Mouse (Mus musculus): ENCODE results near the gene Lrrc3c.
A peak's percentile ranks its signal among the peaks of the same experiment; 100 is the strongest.
"Not testable (repeated sequence)": the region's sequence is repeated elsewhere in the genome, so short reads cannot be mapped to it uniquely, and the experiment has no call there.

Lrrc3c gene

DNA sequence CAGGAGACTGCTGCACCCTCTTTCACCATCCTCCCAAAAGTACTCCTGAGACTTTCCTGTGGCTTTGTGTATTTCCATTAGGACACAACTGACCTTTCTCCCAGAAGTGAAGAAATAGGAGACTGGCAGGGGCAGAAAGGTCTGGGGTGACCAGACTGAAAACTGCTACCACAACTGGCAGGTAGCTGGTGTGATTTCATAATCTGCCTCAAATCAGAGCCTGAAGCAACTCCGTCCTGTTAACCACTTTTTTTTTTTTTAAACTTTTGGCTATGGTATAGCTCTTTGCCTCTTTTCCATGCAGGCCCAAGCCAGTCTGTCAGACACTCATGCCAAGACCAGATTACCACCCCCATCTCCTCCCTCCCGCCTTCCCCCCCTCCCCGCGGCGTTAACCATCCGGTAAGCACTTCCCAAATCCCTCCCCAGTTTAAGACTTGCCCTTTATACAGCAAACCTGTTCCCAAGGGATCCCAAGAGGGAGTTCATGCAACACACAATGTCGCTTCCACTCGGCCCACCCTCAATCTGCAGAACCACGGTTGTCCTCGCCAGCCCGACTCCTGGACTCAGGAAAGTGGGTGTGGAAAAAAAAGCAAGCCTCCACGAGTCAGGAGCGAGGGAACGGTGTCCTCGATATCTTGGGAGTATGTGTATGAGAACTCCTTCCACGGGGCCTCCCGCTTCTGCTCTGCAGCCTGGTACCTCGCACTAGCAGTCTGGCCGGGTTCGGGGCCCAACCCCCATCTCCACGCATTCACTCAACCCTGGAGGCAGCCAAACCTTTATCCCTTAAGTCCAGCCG is 11.8 kb upstream of the Lrrc3c start:
- DNase-seq (ENCODE audit: low spot score) = no peak

GRCm38 (mm10) chr11:98586892-98587563 is 11.1 kb upstream of the Lrrc3c start, which contains the start of gene Ormdl3:
Gene Ormdl3, minus strand, starts transcription at chr11:98587368.
- DNase-seq (ENCODE audit: low spot score) = peak; percentile 97

GRCm38 (mm10) chr11:98587684-98588546 is 10.2 kb upstream of the Lrrc3c start:
- peak; percentile 80 for DNase-seq (ENCODE audit: low spot score)

DNA sequence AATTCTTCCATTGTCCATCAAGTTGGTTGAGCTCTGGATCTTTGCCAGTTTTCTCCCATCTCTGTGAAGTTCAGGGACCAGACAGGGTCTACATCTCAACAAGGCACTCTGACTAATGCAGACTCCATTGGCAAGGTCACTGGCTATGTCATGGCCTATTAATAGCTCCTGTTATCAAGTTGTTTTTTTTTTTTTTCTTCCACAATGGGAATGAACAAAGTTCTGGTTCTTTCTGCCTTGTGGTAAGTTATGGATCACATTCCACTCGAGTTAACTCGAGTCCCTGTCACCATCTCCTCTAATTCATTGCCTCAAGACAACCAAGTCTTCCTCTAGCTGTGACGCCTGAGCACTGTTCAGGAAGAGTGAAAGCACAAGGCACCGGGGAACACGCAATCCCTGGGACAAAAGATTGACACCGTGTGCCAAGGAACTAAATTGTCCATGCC is 9.2 kb upstream of the Lrrc3c start:
- peak; percentile 59 for DNase-seq (ENCODE audit: low spot score)

- DNase-seq (ENCODE audit: low spot score) = no peak
Measured at GRCm38 (mm10) chr11:98589306-98589705, 8.8 kb upstream of the Lrrc3c start.

GRCm38 (mm10) chr11:98590548-98591445 is 7.3 kb upstream of the Lrrc3c start:
- DNase-seq (ENCODE audit: low spot score) = no peak

GRCm38 (mm10) chr11:98595021-98595420 is 3.1 kb upstream of the Lrrc3c start:
- DNase-seq (ENCODE audit: low spot score) = no peak

DNA sequence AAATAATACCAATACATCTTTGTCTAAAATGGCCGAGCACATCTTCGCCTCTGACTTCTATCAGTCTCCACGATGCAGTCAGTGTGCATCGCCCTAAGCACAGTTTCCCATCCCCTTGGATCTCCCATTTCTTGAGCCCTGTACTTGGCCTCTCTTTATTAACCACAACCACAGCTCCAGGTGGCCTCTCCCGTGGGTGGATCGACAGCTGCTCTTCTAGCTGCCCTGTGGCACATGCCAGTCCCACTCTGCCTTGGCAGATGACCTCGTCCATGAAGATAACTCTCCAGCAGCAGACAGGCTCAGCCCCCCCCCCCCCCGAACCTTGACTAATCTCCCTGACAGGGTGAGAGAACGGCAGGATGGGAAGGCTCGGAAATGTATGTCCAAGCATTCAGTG is 2.6 kb upstream of the Lrrc3c start:
- DNase-seq (ENCODE audit: low spot score) = no peak

- no peak for DNase-seq (ENCODE audit: low spot score)
Measured at GRCm38 (mm10) chr11:98595955-98596354, 2.1 kb upstream of the Lrrc3c start.

DNA sequence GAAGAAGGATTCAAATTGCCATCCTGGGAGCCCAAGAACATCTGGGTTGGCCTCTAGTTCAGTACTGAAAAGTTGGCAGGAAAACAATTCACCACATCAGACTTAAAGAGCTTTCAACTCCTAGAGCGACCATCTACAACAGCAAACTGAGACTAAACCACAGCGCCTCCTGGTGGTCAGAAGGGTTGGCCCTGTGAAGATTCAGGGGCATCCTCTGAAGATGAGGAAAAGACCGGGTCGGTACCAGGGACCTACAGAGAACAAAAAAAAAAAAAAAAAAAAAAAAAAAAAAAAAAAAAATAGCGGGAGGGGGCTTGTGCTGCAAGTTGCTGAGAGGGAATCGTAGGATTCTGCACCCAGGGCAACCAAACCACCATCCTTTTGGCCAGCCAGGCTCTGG is 728 bp upstream of the Lrrc3c start:
- no peak for DNase-seq (ENCODE audit: low spot score)

DNA sequence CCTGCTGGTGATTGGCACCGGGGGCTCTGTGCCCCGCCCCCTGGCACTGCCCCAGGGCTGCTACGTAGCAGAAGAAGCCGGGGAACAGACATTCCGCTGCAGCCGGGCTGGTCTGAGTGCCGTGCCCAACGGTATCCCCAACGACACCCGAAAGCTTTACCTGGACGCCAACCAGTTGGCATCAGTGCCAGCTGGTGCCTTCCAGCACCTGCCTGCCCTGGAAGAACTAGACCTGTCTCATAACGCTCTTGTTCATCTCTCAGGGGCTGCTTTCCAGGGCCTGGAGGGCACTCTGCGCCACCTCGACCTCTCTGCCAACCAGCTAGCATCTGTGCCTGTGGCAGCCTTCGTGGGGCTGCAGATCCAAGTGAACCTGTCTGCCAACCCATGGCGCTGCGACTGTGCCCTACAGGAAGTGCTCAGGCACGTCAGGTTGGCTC is 780 bp downstream of the Lrrc3c start:
- peak; percentile 1 for DNase-seq (ENCODE audit: low spot score)

GRCm38 (mm10) chr11:98599291-98599690 is 1.2 kb downstream of the Lrrc3c start:
- no peak for DNase-seq (ENCODE audit: low spot score)

DNA sequence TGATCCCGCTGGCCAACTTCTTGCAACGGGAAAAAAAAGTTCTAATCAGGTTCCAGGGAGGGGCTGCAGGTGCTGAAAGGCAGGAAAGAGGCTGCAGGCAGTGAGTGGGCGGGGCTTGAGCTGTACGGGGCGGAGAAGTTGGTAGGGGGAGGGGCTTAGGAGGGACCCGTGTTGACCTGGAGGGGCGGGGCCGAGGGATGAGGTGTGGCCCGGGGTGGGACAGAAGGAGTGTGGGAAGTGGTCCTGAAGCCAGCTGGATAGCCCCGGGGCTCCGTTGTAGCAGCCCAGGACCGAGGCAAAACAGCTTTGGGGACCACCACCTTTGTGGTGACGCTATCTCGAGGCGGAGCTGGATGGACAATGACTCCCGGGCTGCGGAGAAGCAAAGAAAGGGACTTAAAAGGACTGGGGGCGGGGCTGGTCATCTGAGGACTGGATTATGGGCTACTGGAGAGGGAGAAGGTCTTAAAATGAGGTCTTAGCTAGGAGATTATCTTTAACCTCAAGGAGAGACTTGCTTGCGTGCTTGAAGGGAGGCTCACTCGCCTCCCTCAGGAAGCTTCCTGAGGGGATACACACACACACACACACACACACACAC is 4.1 kb downstream of the Lrrc3c start:
- DNase-seq (ENCODE audit: low spot score) = no peak

GRCm38 (mm10) chr11:98603953-98604352 is 5.9 kb downstream of the Lrrc3c start:
- no peak for DNase-seq (ENCODE audit: low spot score)

DNA sequence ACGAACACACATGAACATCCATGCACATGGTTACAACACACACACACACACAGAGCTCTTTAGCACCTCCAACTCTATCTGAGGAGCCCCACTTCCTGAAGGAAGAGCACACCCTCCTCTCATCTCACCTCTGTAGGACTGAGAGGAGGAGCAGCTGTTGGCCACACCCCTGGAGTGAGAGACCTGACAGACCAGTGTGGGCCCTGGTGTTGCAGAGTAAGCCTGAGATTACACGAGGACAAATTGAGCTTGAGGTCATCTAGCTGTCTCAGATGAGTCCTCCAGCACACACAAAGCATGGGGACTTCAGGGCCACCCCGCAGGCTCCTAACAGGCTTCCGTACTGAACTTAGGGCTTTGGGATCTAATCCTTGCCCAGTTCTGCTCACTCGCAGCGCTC is 6.8 kb downstream of the Lrrc3c start:
- DNase-seq (ENCODE audit: low spot score) = not testable (repeated sequence)

DNA sequence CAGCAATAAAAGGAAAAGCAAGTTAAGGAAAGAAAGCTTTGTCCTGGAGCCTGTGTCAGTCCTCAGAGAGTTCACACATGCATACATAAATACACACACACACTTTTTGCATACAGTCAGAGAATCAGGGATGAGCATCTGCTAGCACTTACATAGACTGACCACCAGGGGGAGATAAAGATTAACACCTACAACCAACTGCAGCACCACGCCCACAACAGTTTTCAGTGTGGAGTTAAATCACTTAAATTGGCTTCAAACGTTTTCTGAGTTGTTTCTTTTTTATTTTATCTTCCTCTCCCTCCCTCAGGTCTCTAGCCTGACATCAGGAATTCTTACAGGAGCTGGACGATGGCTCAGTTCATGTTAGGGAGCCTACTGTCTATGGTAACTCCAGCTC is 8.7 kb downstream of the Lrrc3c start:
- no peak for DNase-seq (ENCODE audit: low spot score)

DNA sequence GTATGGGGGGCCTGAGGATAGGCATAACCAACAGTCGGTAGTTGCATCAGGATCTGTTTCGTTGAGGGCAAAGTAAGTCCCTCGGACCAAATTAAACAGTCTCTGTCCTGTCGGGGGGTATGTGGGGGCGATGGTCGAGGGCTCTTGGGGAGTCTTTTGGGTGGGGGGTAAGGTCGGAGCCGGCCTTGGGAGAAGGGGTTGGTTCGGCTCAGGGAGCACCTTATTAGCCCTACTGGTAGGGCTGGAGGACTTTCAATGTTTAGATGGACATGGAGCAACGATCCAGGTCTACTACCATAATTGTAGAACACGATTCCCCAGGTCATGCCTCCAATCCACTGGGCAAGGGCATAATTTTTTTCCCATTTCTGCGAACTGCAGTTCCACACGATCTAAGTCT is 22.7 kb downstream of the Lrrc3c start:
- DNase-seq (ENCODE audit: low spot score) = no peak

DNA sequence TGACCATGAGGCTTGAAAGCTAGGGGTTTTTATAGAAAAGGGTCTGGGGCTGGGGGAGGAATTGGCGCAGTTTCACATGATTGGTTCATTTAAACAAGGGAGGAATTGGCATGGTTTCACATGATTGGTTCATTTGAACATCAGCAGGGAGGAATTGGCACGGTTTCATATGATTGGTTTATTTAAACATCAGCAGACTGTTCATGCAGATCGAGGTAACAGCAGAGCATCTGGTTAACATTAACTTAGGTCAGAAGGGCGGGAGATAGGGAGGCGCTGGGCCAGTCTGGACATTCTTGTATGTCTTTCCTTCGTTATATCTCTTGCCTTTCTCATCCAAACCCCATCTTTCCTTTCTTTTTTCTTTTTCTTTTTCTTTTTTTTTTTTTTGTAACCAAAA is 25.9 kb downstream of the Lrrc3c start:
- DNase-seq (ENCODE audit: low spot score) = not testable (repeated sequence)

DNA sequence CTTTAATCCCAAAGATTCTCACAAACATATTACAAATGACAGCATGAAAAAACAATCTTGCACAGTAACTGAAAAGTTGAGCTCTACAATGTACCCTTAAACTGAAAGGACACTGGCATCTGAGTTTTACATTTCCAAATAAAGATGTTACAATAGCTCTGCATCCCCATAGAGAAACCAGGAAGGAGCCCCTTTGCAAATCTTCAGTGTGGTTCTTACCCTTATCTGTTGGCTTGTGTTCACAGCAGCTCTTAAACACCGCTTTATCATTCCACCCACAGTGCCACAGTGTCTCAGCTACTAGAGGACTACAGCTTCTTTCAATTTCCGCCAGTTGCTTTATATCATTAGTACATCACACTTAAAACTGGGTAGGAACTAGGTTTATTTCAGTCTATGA is 26.3 kb downstream of the Lrrc3c start:
- DNase-seq (ENCODE audit: low spot score) = not testable (repeated sequence)

GRCm38 (mm10) chr11:98625611-98626410 is 27.7 kb downstream of the Lrrc3c start, which contains the start of the genes Gm12355 and Gsdma3:
Gene Gm12355, minus strand, starts transcription at chr11:98625661.
Gene Gsdma3, plus strand, starts transcription at chr11:98626360.
- DNase-seq (ENCODE audit: low spot score) = no peak

Measured in ovary, adult 18-20 months (tissue).